Mouse (Mus musculus) lung, adult 2 months (tissue): ENCODE data around the gene AC134908.4. TPM values are rescaled to one million over a fixed set of nuclear protein-coding genes. Genes with fewer than 3 reads are reported as not detected.
"Not testable (repeated sequence)": the region's sequence is repeated elsewhere in the genome, so short reads cannot be mapped to it uniquely, and the experiment has no call there.

Experiments used
- DNase-seq: peaks from one replicate; pipeline ENCODE4 v3.0.0; 2022
- H3K4me1 ChIP-seq: fragments of 200-500 bp; 2 replicates; pipeline ENCODE4 v1.6.1; 2011; ENCODE audit warnings: low read length; ENCODE audit not compliant: control insufficient read depth, insufficient read depth
- H3K4me3 ChIP-seq: fragments of 200-500 bp; replicated peaks from 2 replicates; pipeline ENCODE3; 2011; ENCODE audit warnings: low read depth, mild to moderate bottlenecking, control low read depth, low read length; ENCODE audit errors: extremely low read depth
- CTCF ChIP-seq: fragments of 200-500 bp; IDR thresholded peaks from 2 replicates; pipeline ENCODE4 v1.5.1; 2011; ENCODE audit warnings: mild to moderate bottlenecking, low read length, control low read depth; ENCODE audit not compliant: insufficient read depth
- POLR2A ChIP-seq: fragments of 200-500 bp; IDR thresholded peaks from 2 replicates; pipeline ENCODE4 v1.6.1; 2011; ENCODE audit warnings: low read depth, mild to moderate bottlenecking, control low read depth, low read length, borderline replicate concordance; ENCODE audit errors: extremely low read depth
- WGBS: fragments of 180-500 bp; shearing (Covaris S2); methylation state at CpG from one replicate; pipeline ENCODE4 v1.1.7; 2018; 5-methylcytosine and 5-hydroxymethylcytosine counted together
- polyA plus RNA-seq: library from polyadenylated mRNA; depleted of rRNA; stranded (reverse); fragments of >200 nt; gene quantifications from 2 replicates; pipeline ENCODE4 v1.2.3, GENCODE M21; 2012; rRNA removed

AC134908.4 gene
- polyA plus RNA-seq, 1 experiment, result 0.41 TPM

GRCm38 (mm10) chr17:25755627-25756377, 39.7 kb downstream of the AC134908.4 start:
- 24% methylated on average over 4 of the region's 4 CpGs for WGBS
- DNase-seq, result no peak
- H3K4me3 ChIP-seq, result no peak overlapping the region
- H3K4me1 ChIP-seq, result no peaks in the 10 kb centered on the region
- TF ChIP-seq POLR2A, result no peak
- no peak for TF ChIP-seq CTCF

- no peak for DNase-seq
- TF ChIP-seq POLR2A, result no peak
- no peak for TF ChIP-seq CTCF
- WGBS, result 71% methylated on average over 4 of the region's 4 CpGs
- Histone ChIP-seq H3K4me3 (no peak overlapping the region), H3K4me1 (no peaks in the 10 kb centered on the region)
Measured at GRCm38 (mm10) chr17:25755086-25755485, 40.4 kb downstream of the AC134908.4 start.

DNA sequence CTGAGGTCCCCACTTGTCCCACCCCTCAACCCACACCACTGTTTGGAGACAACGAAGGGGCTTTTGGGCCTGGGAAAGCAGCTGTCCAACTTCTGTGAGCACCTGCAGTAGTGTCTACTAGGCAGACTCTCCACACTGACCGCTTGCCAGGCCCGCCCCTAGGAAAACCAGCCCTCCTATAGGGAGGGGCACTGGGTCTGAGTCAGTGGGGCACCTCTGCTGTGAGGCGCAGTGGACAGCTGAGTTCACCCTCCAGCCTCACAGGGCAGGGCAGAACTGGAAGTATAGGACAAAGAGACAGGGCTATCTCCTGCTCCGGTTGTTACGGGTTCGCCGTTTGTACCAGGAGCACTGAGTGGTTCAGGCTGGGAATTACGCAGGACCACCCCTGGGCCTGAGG, 41.2 kb downstream of the AC134908.4 start, which contains the start of gene Msln:
TSS of gene Msln (minus strand) at position 138 of the 400 bp plus-strand sequence.
- 71% methylated on average over 9 of the region's 9 CpGs for WGBS
- H3K4me3 ChIP-seq, result no peak within 1 kb of the TSS
- DNase-seq, result no peak
- H3K4me1 ChIP-seq, result no peaks in the 10 kb centered on the region
- TF ChIP-seq CTCF (no peak), POLR2A (no peak)

GRCm38 (mm10) chr17:25751446-25751845, 44.0 kb downstream of the AC134908.4 start:
- TF ChIP-seq POLR2A (no peak), CTCF (no peak)
- H3K4me3 ChIP-seq, result no peak overlapping the region
- no peak for DNase-seq
- H3K4me1 ChIP-seq, result no peaks in the 10 kb centered on the region
- 15% methylated on average over 5 of the region's 5 CpGs for WGBS

DNA sequence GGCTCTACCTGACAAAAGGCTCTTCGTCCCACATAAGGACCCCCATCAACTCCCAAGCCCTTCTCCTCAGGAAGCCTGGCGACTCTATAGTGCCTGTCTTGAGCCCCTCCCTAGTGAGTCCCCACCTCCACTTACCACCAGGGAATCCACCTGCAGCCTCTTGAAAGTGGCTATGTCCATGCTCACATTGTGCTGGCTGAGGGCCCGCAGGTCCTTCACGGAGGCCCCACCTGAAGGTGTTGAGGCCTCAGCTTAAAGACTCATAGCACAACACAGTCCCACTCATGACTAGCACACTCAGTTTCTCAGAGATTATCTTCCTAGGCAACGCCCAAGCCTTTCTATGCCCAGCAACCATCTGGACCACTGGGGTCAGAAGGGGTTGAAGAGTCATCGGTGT, 46.1 kb downstream of the AC134908.4 start:
- WGBS, result 72% methylated on average over 6 of the region's 6 CpGs

GRCm38 (mm10) chr17:25748238-25748637, 47.2 kb downstream of the AC134908.4 start:
- Histone ChIP-seq H3K4me3 (no peak overlapping the region), H3K4me1 (no peaks in the 10 kb centered on the region)
- WGBS, result 82% methylated on average over 4 of the region's 4 CpGs
- no peak for TF ChIP-seq POLR2A
- no peak for TF ChIP-seq CTCF
- DNase-seq, result no peak

More for the DNA sequence above, 46.1 kb downstream of the AC134908.4 start:
- H3K4me1 ChIP-seq, result no peaks in the 10 kb centered on the region
- no peak for DNase-seq
- TF ChIP-seq POLR2A (no peak), CTCF (no peak)
- H3K4me3 ChIP-seq, result no peak overlapping the region

DNA sequence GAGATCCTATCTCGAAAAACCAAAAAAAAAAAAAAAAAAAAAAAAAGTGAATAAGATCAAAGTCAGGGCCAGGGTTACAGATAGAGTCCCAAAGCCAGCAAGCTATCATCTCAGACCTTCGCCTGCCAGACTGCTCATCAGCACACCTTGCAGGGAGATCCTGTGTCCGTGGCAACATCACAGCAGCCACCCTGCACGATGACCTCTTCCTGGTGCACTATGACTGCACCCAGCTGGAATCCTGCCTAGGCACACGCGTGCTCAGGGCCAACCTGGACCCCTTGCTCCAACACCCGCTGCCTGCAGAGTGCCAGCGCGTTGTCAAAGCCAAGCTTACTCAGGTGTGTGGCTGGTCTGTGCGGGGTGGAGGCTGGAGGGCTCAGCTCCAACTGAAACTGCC, 51.1 kb downstream of the AC134908.4 start:
- no peak for DNase-seq

DNA sequence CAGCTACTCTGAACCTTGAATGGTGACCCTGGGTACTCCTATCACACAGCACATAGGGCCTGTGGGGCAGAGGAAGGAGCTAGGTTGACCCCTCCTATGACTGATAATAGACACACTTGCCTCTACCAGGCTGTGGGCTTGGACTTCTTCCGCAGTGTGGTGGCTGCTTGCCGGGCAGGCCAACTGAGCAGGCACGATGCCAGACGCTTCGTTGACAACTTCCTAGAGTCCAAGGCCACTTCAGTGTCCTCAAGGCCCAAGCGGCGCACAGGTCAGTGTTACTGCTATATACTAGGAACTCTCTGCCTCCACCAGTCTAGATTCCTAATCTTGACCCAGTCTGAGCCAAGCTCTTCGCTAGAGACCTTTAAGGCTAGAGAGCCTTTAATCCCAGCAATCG, 51.6 kb downstream of the AC134908.4 start:
- H3K4me1 ChIP-seq, result no peaks in the 10 kb centered on the region
- no peak for DNase-seq
- H3K4me3 ChIP-seq, result no peak overlapping the region
- TF ChIP-seq POLR2A, result no peak
- TF ChIP-seq CTCF, result no peak
- 66% methylated on average over 9 of the region's 9 CpGs for WGBS

More for the DNA sequence above, 51.1 kb downstream of the AC134908.4 start:
- no peak overlapping the region for H3K4me3 ChIP-seq
- no peaks in the 10 kb centered on the region for H3K4me1 ChIP-seq
- TF ChIP-seq POLR2A, result no peak
- no peak for TF ChIP-seq CTCF
- WGBS, result 64% methylated on average over 10 of the region's 10 CpGs

GRCm38 (mm10) chr17:25741471-25741870, 54.0 kb downstream of the AC134908.4 start:
- DNase-seq, H3K4me3 ChIP-seq, H3K4me1 ChIP-seq: not testable (repeated sequence)
- WGBS, result 66% methylated on average over 12 of the region's 12 CpGs

Other genes starting within 250 kb of the AC134908.4 start
- gene Sox8, start 225.0 kb downstream of the AC134908.4 start, polyA plus RNA-seq, result 0.49 and 0.62 TPM in 2 replicates
- 15.8 and 22.4 TPM in 2 replicates for gene Lmf1, start 216.6 kb downstream of the AC134908.4 start, polyA plus RNA-seq
- 0.36 TPM in 1 of 2 replicates, not detected in the other for gene Gng13, start 78.5 kb downstream of the AC134908.4 start, polyA plus RNA-seq
- gene Chtf18, start 68.2 kb downstream of the AC134908.4 start, polyA plus RNA-seq, result 3.0 and 4.2 TPM in 2 replicates
- 40.1 and 45.0 TPM in 2 replicates for gene Rpusd1, start 68.0 kb downstream of the AC134908.4 start, polyA plus RNA-seq
- gene Mslnl, start 59.6 kb downstream of the AC134908.4 start, polyA plus RNA-seq, result 0.23 and 0.25 TPM in 2 replicates
- 71.2 and 78.4 TPM in 2 replicates for gene Msln, start 41.3 kb downstream of the AC134908.4 start, polyA plus RNA-seq
- 13.1 and 20.1 TPM in 2 replicates for gene Narfl, start 21.9 kb downstream of the AC134908.4 start, polyA plus RNA-seq
- gene Haghl, start 10.0 kb downstream of the AC134908.4 start, polyA plus RNA-seq, result 48.9 and 56.2 TPM in 2 replicates
- gene Ccdc78, start 9.1 kb downstream of the AC134908.4 start, polyA plus RNA-seq, result 14.0 and 15.6 TPM in 2 replicates
- 114 and 128 TPM in 2 replicates for gene Fam173a, start 2.8 kb downstream of the AC134908.4 start, polyA plus RNA-seq
- gene Metrn, start 1.5 kb upstream of the AC134908.4 start, polyA plus RNA-seq, result 40.3 and 44.9 TPM in 2 replicates
- gene Fbxl16, start 13.4 kb upstream of the AC134908.4 start, polyA plus RNA-seq, result 4.0 and 5.0 TPM in 2 replicates
- gene Wdr24, start 28.0 kb upstream of the AC134908.4 start, polyA plus RNA-seq, result 29.4 and 34.3 TPM in 2 replicates
- gene Jmjd8, start 33.2 kb upstream of the AC134908.4 start, polyA plus RNA-seq, result 55.1 and 65.2 TPM in 2 replicates
- gene Stub1, start 37.7 kb upstream of the AC134908.4 start, polyA plus RNA-seq, result 131 and 160 TPM in 2 replicates
- 9.1 and 14.1 TPM in 2 replicates for gene Rhbdl1, start 41.6 kb upstream of the AC134908.4 start, polyA plus RNA-seq
- gene Gm20683, start 46.1 kb upstream of the AC134908.4 start, polyA plus RNA-seq, result 29.1 and 36.2 TPM in 2 replicates
- 59.6 and 61.2 TPM in 2 replicates for gene Rhot2, start 49.2 kb upstream of the AC134908.4 start, polyA plus RNA-seq
- 35.7 and 40.3 TPM in 2 replicates for gene Wdr90, start 65.8 kb upstream of the AC134908.4 start, polyA plus RNA-seq
- gene Mcrip2, start 73.1 kb upstream of the AC134908.4 start, polyA plus RNA-seq, result 22.7 and 31.1 TPM in 2 replicates
- 78.1 and 103 TPM in 2 replicates for gene Mettl26, start 79.4 kb upstream of the AC134908.4 start, polyA plus RNA-seq
- 1.0 and 1.4 TPM in 2 replicates for gene Wfikkn1, start 85.2 kb upstream of the AC134908.4 start, polyA plus RNA-seq
- gene Rab40c, start 124.1 kb upstream of the AC134908.4 start, polyA plus RNA-seq, result 40.2 and 62.6 TPM in 2 replicates
- 107 and 131 TPM in 2 replicates for gene Pigq, start 149.3 kb upstream of the AC134908.4 start, polyA plus RNA-seq
- 24.4 and 37.5 TPM in 2 replicates for gene Nhlrc4, start 149.3 kb upstream of the AC134908.4 start, polyA plus RNA-seq
- not detected in 2 replicates for gene A930017K11Rik, start 156.9 kb upstream of the AC134908.4 start, polyA plus RNA-seq
- gene Capn15, start 190.1 kb upstream of the AC134908.4 start, polyA plus RNA-seq, result 45.9 and 49.7 TPM in 2 replicates